Mouse (Mus musculus) CH12.LX (cell line): ENCODE results near the gene Aco2. TPM values are rescaled to one million over a fixed set of nuclear protein-coding genes. Genes with fewer than 3 reads are reported as not detected.

Source experiments
- DNase-seq: peaks from one replicate; pipeline ENCODE4 v3.0.0-alpha.2; 2013; ENCODE audit errors: extremely low read depth
- H3K27ac ChIP-seq: 2 replicates; pipeline ENCODE4 v1.5.1; 2012; ENCODE audit warnings: low read depth, mild to moderate bottlenecking, control low read depth, moderate library complexity; ENCODE audit not compliant: insufficient read depth
- H3K27me3 ChIP-seq: replicated peaks from 2 replicates; pipeline ENCODE3; 2012; ENCODE audit warnings: inconsistent platforms
- H3K36me3 ChIP-seq, 2 experiments: replicated peaks in 1 of 2; 2 replicates each; pipeline versions ENCODE3 to v1.6.1; 2012; ENCODE audit warnings: inconsistent platforms in 1 of 2, low read length in 1 of 2, mild to moderate bottlenecking in 1 of 2, mixed read lengths in 1 of 2, moderate library complexity in 1 of 2; ENCODE audit not compliant: control insufficient read depth in 1 of 2, insufficient read depth in 1 of 2
- H3K4me1 ChIP-seq, 2 experiments: 2 replicates each; pipeline ENCODE4 v1.6.1; 2012; ENCODE audit warnings: inconsistent platforms in 1 of 2, moderate library complexity in 1 of 2; ENCODE audit not compliant: insufficient read depth in 2 of 2, control insufficient read depth in 1 of 2
- H3K4me2 ChIP-seq: 2 replicates; pipeline ENCODE4 v1.6.1; 2012; ENCODE audit warnings: low read depth, mild to moderate bottlenecking, control low read depth; ENCODE audit not compliant: poor library complexity, insufficient read depth, severe bottlenecking
- H3K4me3 ChIP-seq, 3 experiments: fragments of 150-350 bp in 1 of 3; sonication (generic) in 1 of 3; replicated peaks in 1 of 3; 2 replicates each; pipeline versions ENCODE3 to v1.5.1; 2011 to 2012; ENCODE audit warnings: low read depth in 2 of 3, low read length in 2 of 3, mild to moderate bottlenecking in 2 of 3, moderate library complexity in 2 of 3, control low read depth in 1 of 3, improper control_type of control experiment in 1 of 3, inconsistent platforms in 1 of 3, mixed read lengths in 1 of 3; ENCODE audit not compliant: poor library complexity in 1 of 3
- H3K79me2 ChIP-seq: replicated peaks from 2 replicates; pipeline ENCODE4 v1.6.1; 2012; ENCODE audit warnings: mild to moderate bottlenecking, moderate library complexity; ENCODE audit not compliant: control insufficient read depth, poor library complexity, insufficient read depth, severe bottlenecking; ENCODE audit errors: extremely low read depth
- H3K9ac ChIP-seq: 2 replicates; pipeline ENCODE4 v1.6.1; 2012; ENCODE audit warnings: low read depth, mild to moderate bottlenecking, control low read depth, moderate library complexity; ENCODE audit not compliant: insufficient read depth
- H3K9me3 ChIP-seq: replicated peaks from 2 replicates; pipeline ENCODE3; 2012; ENCODE audit warnings: low read length, inconsistent platforms, mixed read lengths
- BHLHE40 ChIP-seq: IDR thresholded peaks from 2 replicates; pipeline ENCODE4 v1.6.1; 2011; ENCODE audit warnings: mild to moderate bottlenecking, low read depth, low read length, improper control_type of control experiment
- CTCF ChIP-seq, 2 experiments: IDR thresholded peaks in 1 of 2; conservative IDR thresholded peaks in 1 of 2; 2 replicates each; pipeline ENCODE4 v1.5.1; 2011 to 2012; ENCODE audit warnings: low read depth in 2 of 2, low read length in 2 of 2, improper control_type of control experiment in 1 of 2, inconsistent platforms in 1 of 2, mild to moderate bottlenecking in 1 of 2, moderate library complexity in 1 of 2
- E2F4 ChIP-seq: IDR thresholded peaks from 2 replicates; pipeline ENCODE4 v1.6.1; 2011; ENCODE audit warnings: low read depth, low read length, improper control_type of control experiment; ENCODE audit not compliant: insufficient replicate concordance
- EP300 ChIP-seq: IDR thresholded peaks from 2 replicates; pipeline ENCODE4 v1.6.1; 2011; ENCODE audit warnings: low read length, improper control_type of control experiment
- ETS1 ChIP-seq: conservative IDR thresholded peaks from 2 replicates; pipeline ENCODE4 v1.6.1; 2012; ENCODE audit warnings: low read depth, mild to moderate bottlenecking, inconsistent platforms, low read length, improper control_type of control experiment, moderate library complexity
- IRF4 ChIP-seq: IDR thresholded peaks from 2 replicates; pipeline ENCODE4 v1.6.1; 2014; ENCODE audit warnings: low read depth, mild to moderate bottlenecking, inconsistent platforms, low read length, improper control_type of control experiment
- JUN ChIP-seq: IDR thresholded peaks from 2 replicates; pipeline ENCODE4 v1.6.1; 2011; ENCODE audit warnings: low read depth, mild to moderate bottlenecking, low read length, improper control_type of control experiment, moderate library complexity; ENCODE audit not compliant: insufficient read depth
- JUND ChIP-seq: conservative IDR thresholded peaks from 2 replicates; pipeline ENCODE4 v1.6.1; 2011; ENCODE audit warnings: low read depth, low read length, improper control_type of control experiment
- MAX ChIP-seq: IDR thresholded peaks from 2 replicates; pipeline ENCODE4 v1.6.1; 2011; ENCODE audit warnings: low read length, improper control_type of control experiment
- MEF2A ChIP-seq: IDR thresholded peaks from 2 replicates; pipeline ENCODE4 v1.6.1; 2014; ENCODE audit warnings: low read depth, mild to moderate bottlenecking, inconsistent platforms, low read length, improper control_type of control experiment, borderline replicate concordance
- MXI1 ChIP-seq: IDR thresholded peaks from 2 replicates; pipeline ENCODE4 v1.6.1; 2011; ENCODE audit warnings: mild to moderate bottlenecking, low read depth, low read length, improper control_type of control experiment
- NELFE ChIP-seq: IDR thresholded peaks from 2 replicates; pipeline ENCODE4 v1.6.1; 2011; ENCODE audit warnings: low read depth, low read length, improper control_type of control experiment
- NRF1 ChIP-seq: IDR thresholded peaks from 2 replicates; pipeline ENCODE4 v1.6.1; 2014; ENCODE audit warnings: low read depth, mild to moderate bottlenecking, inconsistent platforms, low read length, improper control_type of control experiment, moderate library complexity
- PAX5 ChIP-seq: IDR thresholded peaks from 2 replicates; pipeline ENCODE4 v1.6.1; 2012; ENCODE audit warnings: low read length, inconsistent platforms, mixed read lengths
- POLR2A ChIP-seq: IDR thresholded peaks from 2 replicates; pipeline ENCODE4 v1.6.1; 2011; ENCODE audit warnings: low read depth, mild to moderate bottlenecking, improper control_type of control experiment, low read length
- RAD21 ChIP-seq: IDR thresholded peaks from 2 replicates; pipeline ENCODE4 v1.6.1; 2011; ENCODE audit warnings: low read depth, mild to moderate bottlenecking, low read length, improper control_type of control experiment, moderate library complexity
- RCOR1 ChIP-seq: conservative IDR thresholded peaks from 2 replicates; pipeline ENCODE4 v1.6.1; 2012; ENCODE audit warnings: low read depth, mild to moderate bottlenecking, inconsistent platforms, low read length, improper control_type of control experiment
- SIN3A ChIP-seq: IDR thresholded peaks from 2 replicates; pipeline ENCODE4 v1.6.1; 2012; ENCODE audit warnings: low read length, improper control_type of control experiment, inconsistent platforms
- SMC3 ChIP-seq: IDR thresholded peaks from 2 replicates; pipeline ENCODE4 v1.6.1; 2011; ENCODE audit warnings: low read depth, low read length, improper control_type of control experiment
- TBP ChIP-seq: conservative IDR thresholded peaks from 2 replicates; pipeline ENCODE4 v1.6.1; 2011; ENCODE audit warnings: low read depth, low read length, improper control_type of control experiment
- TCF12 ChIP-seq: IDR thresholded peaks from 2 replicates; pipeline ENCODE4 v1.6.1; 2014; ENCODE audit warnings: low read depth, mild to moderate bottlenecking, inconsistent platforms, low read length, improper control_type of control experiment
- UBTF ChIP-seq: IDR thresholded peaks from 2 replicates; pipeline ENCODE4 v1.6.1; 2012; ENCODE audit warnings: low read depth, mild to moderate bottlenecking, inconsistent platforms, low read length, improper control_type of control experiment, moderate library complexity
- USF1 ChIP-seq: IDR thresholded peaks from 2 replicates; pipeline ENCODE4 v1.6.1; 2014; ENCODE audit warnings: low read depth, mild to moderate bottlenecking, inconsistent platforms, low read length, improper control_type of control experiment
- ZC3H11A ChIP-seq: IDR thresholded peaks from 2 replicates; pipeline ENCODE4 v1.6.1; 2012; ENCODE audit warnings: low read depth, mild to moderate bottlenecking, inconsistent platforms, low read length, improper control_type of control experiment
- ZKSCAN1 ChIP-seq: IDR thresholded peaks from 2 replicates; pipeline ENCODE4 v1.6.1; 2012; ENCODE audit warnings: low read depth, inconsistent platforms, low read length, improper control_type of control experiment, borderline replicate concordance
- dilution Hi-C: fragments of 300-500 bp; cut with MboI; formaldehyde crosslinking; loops from 2 replicates; pipeline ENCODE4 v1.14.3; 2020; ENCODE audit warnings: low sequenced_read_pairs; ENCODE audit not compliant: extremely low pct_unique_long_range_greater_than_20kb, extremely low pct_ligation_motif_present
- in situ Hi-C: fragments of 300-500 bp; cut with MboI; formaldehyde crosslinking; loops from 3 replicates; pipeline ENCODE4 v1.14.3; 2019; ENCODE audit warnings: low sequenced_read_pairs, low pct_ligation_motif_present, low pct_unique_long_range_greater_than_20kb, mixed read lengths
- polyA plus RNA-seq: library from polyadenylated mRNA; unstranded; fragments of >175 nt; gene quantifications from 2 replicates; pipeline ENCODE4 v1.2.1, GENCODE M21; 2012; ENCODE audit warnings: low read depth; ENCODE audit not compliant: insufficient read length
- total RNA-seq, 2 experiments: library from RNA; depleted of rRNA; stranded (reverse); fragments of 300-350 nt in 1 of 2; fragments of >200 nt in 1 of 2; gene quantifications; 2 replicates each; pipeline ENCODE4 v1.2.3; 2012 to 2014

Aco2 gene
- total and polyA plus RNA-seq, 3 experiments, result 150 to 205 (median 190) TPM

- DNase-seq, result no peak
- TF ChIP-seq RAD21 (no peak), MAX (no peak), USF1 (no peak), POLR2A (no peak), SMC3 (no peak), EP300 (no peak), E2F4 (no peak), BHLHE40 (no peak), MXI1 (no peak), TCF12 (no peak), MEF2A (no peak), SIN3A (no peak), PAX5 (no peak), ZKSCAN1 (no peak), CTCF (conservative IDR thresholded peaks at IDR 0.05 in 1 of 2, IDR thresholded peaks at IDR 0.05 in 1 of 2; ENCODE audit: low read depth in 2 of 2, low read length in 2 of 2) (no peak), NELFE (no peak)
- no peak overlapping the region for H3K4me3 ChIP-seq
- no peaks in the 10 kb centered on the region for H3K27me3 ChIP-seq
- H3K4me2 ChIP-seq, result no peak overlapping the region
- no peaks in the 10 kb centered on the region for H3K9me3 ChIP-seq
- dilution Hi-C loops, result no loop called here
- peaks cover 8 to 39% of the 10 kb centered on the region in 2 experiments for H3K4me1 ChIP-seq
- peaks cover 13% of the 10 kb centered on the region for H3K79me2 ChIP-seq
- in situ Hi-C loops, result no loop called here
- H3K9ac ChIP-seq, result no peak overlapping the region
- H3K27ac ChIP-seq, result no peak overlapping the region
- H3K36me3 ChIP-seq, result peaks cover 46 to 75% of the 10 kb centered on the region in 2 experiments
Measured at GRCm38 (mm10) chr15:81849104-81849503, 23.0 kb upstream of the Aco2 start.

GRCm38 (mm10) chr15:81850718-81851117, 21.4 kb upstream of the Aco2 start:
- dilution Hi-C loops (no loop called here), in situ Hi-C loops (no loop called here)
- no peaks in the 10 kb centered on the region for H3K27me3 ChIP-seq
- H3K4me2 ChIP-seq, result no peak overlapping the region
- no peak overlapping the region for H3K9ac ChIP-seq
- H3K4me3 ChIP-seq, result no peak overlapping the region
- H3K36me3 ChIP-seq, result peaks cover 46 to 84% of the 10 kb centered on the region in 2 experiments
- DNase-seq, result no peak
- H3K27ac ChIP-seq, result no peak overlapping the region
- H3K79me2 ChIP-seq, result peaks cover 28% of the 10 kb centered on the region
- no peaks in the 10 kb centered on the region for H3K9me3 ChIP-seq
- H3K4me1 ChIP-seq, result peaks cover 8 to 39% of the 10 kb centered on the region in 2 experiments
- TF ChIP-seq TBP, result no peak
- no peak for TF ChIP-seq RCOR1
- no peak for TF ChIP-seq ZC3H11A
- no peak for TF ChIP-seq IRF4
- no peak for TF ChIP-seq USF1
- TF ChIP-seq MXI1, result no peak
- no peak for TF ChIP-seq JUND
- no peak for TF ChIP-seq UBTF
- no peak for TF ChIP-seq RAD21
- no peak for TF ChIP-seq ETS1
- TF ChIP-seq NELFE, result no peak
- no peak for TF ChIP-seq JUN
- no peak for TF ChIP-seq E2F4
- no peak for TF ChIP-seq SMC3
- TF ChIP-seq NRF1, result no peak
